Mouse (Mus musculus): ENCODE results near the gene Gm11214. TPM values are rescaled to one million over a fixed set of nuclear protein-coding genes. Genes with fewer than 3 reads are reported as not detected.

Gm11214 gene
- total RNA-seq, 2 experiments from 2014 or later: not detected

DNA sequence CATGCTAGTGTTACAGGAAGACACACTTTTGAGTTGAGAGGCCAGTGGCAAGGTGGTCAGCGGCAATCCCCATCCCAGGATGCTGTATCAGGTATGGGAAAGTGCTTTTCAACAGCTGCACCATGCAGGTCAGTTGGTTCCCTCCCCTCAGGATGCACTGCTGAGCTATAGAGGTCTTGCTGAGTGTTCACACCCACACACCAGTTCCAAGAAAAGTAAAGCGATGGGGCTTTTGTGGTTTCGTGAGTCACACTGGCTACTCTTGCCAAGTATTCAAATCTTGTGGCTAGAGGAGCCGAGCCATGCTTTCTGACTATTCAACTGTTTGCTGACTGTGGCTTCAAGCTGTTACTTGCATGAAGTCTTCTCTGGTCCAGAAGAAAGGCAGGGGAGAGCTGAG lies 5.1 kb upstream of the Gm11214 start:
- intact Hi-C loops (cut with DNase I): no loop called here
- peak; percentile 21 to 22 for DNase-seq (ENCODE audit: extremely low spot score in 1 of 2, low spot score in 2 of 2)

GRCm38 (mm10) chr4:63665738-63666137 lies 2.6 kb upstream of the Gm11214 start:
- no peak for DNase-seq (ENCODE audit: extremely low spot score in 1 of 2, low spot score in 2 of 2)
- intact Hi-C loops (cut with DNase I): no loop called here

- no peak for DNase-seq (ENCODE audit: extremely low spot score in 1 of 2, low spot score in 2 of 2)
- intact Hi-C loops (cut with DNase I): no loop called here
These were observed 1.3 kb downstream of the Gm11214 start for GRCm38 (mm10) chr4:63661857-63662256.

GRCm38 (mm10) chr4:63661426-63661825 lies 1.8 kb downstream of the Gm11214 start:
- intact Hi-C loops (cut with DNase I): no loop called here
- no peak for DNase-seq (ENCODE audit: extremely low spot score in 1 of 2, low spot score in 2 of 2)

GRCm38 (mm10) chr4:63659775-63660174 lies 3.4 kb downstream of the Gm11214 start:
- no peak for DNase-seq (ENCODE audit: extremely low spot score in 1 of 2, low spot score in 2 of 2)
- intact Hi-C loops (cut with DNase I): no loop called here

DNA sequence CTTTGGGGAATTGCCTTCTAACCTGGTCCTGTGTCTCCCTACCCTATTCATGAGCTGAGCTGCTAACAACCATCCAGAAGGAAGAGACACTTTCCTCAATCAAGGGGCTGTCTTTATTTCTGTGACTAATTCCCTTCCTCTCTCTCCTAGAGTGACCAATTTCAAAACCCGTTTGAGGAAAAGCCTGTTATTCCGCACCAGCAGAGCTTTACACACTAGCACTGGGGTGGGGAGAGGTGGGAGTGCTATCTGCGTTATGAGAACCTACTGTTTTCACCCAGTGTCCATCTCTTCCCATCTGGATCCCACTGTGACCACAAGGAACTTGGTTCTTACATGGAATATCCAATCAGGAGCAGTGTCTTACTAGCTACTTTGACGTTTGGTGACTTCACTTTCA lies 4.1 kb downstream of the Gm11214 start:
- DNase-seq (ENCODE audit: extremely low spot score in 1 of 2, low spot score in 2 of 2): no peak
- intact Hi-C loops (cut with DNase I): no loop called here

DNA sequence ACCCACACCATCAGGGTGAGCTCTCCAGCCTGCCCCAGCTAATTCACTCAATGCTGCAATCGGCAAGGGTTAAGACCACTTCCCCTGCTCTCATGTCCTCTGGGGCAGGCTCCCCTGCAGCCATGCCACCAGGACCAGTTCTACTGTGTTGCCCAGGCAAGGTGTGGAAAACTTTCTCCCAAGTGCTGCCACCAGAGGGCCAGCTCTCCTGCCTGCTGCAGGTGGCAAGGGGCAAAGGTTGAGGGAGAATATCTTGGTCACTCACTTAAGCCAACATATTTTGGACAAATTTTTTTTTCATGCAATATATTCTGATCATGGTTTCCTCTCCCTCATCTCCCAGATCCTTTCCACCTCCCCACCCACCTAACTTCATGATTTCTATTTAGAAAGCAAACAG lies 8.8 kb downstream of the Gm11214 start:
- DNase-seq (ENCODE audit: extremely low spot score in 1 of 2, low spot score in 2 of 2): no peak
- intact Hi-C loops (cut with DNase I): no loop called here

DNA sequence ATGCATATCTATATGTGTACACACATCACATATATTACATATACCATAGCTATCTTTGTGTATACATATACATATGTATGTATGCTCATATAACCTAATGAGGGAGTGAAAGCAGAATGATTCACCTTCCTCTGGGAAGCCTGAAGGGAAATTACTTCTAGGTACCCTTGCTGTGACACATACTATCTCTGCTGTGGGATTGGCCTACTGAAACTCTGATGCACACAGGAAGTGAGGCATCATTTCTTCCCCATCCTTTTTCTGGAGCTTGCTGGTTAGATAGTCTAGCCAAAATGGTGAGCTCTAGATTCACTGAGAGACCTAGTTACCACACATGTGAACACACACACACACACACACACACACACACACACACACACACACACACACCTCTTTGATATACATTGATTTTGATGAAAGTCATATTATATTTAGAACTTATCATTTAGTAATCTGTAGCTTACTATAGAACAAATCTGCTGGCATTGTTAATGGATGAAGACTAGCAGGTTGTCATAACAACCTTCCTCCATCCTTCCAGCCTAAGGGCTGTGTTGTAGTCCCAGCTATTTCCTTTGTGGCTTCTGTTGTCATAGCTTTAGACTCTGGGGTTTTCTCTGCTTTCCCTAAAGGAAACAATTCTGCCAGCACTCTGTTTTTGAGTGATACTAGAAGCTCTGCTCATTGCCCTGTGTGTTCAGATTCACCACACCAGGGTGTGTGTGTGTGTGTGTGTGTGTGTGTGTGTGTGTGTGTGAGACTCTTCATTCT lies 19.0 kb downstream of the Gm11214 start:
- intact Hi-C loops (cut with DNase I): no loop called here

GRCm38 (mm10) chr4:63639842-63640241 lies 23.3 kb downstream of the Gm11214 start:
- intact Hi-C loops (cut with DNase I): no loop called here
- no peak for DNase-seq (ENCODE audit: extremely low spot score in 1 of 2, low spot score in 2 of 2)

More for the DNA sequence above, 19.0 kb downstream of the Gm11214 start:
- DNase-seq (ENCODE audit: extremely low spot score in 1 of 2, low spot score in 2 of 2): no peak

DNA sequence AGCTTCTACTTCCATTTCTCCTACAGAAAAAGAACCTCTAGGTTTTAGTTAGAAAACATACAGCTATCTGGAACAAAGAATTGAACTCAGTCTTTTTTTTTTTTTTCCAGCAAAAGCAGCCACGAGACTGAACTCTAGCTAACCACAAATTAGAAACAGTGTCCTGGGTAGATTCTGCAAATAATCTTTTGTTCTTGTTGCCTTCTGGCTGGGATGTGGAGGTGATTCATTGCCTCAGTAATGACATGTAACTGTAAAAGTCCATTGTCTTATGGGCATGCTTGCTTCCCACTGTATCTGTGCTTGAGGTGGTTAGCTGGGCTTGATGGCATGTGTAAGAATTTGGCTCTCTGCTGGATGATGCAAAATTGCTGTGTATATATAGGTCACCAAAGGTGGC lies 24.6 kb downstream of the Gm11214 start:
- no peak for DNase-seq (ENCODE audit: extremely low spot score in 1 of 2, low spot score in 2 of 2)
- intact Hi-C loops (cut with DNase I): no loop called here

GRCm38 (mm10) chr4:63633181-63633580 lies 30.0 kb downstream of the Gm11214 start:
- intact Hi-C loops (cut with DNase I): no loop called here
- no peak for DNase-seq (ENCODE audit: extremely low spot score in 1 of 2, low spot score in 2 of 2)

- DNase-seq (ENCODE audit: extremely low spot score in 1 of 2, low spot score in 2 of 2): no peak
- intact Hi-C loops (cut with DNase I): no loop called here
These were observed 36.1 kb downstream of the Gm11214 start for GRCm38 (mm10) chr4:63627111-63627510.

DNA sequence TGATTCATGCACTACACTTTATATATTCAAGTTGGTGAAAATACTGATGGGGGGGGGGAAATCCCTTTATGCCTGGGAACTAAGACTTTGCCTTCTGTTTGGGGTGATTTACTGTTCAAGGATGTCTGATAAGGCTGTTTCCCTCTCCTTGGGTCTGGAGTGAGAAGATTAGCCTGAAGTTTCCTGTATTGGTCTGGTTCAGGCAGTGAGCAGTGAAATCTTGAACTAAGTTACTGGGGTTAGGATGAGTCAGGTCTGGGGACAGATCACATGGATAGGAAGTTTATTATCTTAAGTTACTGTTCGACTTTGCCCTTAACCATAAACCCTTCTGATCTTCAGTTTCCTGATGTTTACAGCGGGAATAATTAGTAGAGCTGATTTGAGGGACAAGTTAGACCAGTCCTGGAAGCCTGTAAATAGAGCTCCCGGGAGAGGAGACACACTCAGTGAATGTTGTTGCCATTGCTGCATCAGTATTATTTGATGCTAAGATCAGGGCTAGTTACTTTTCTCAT lies 37.6 kb downstream of the Gm11214 start:
- intact Hi-C loops (cut with DNase I): no loop called here
- no peak for DNase-seq (ENCODE audit: extremely low spot score in 1 of 2, low spot score in 2 of 2)

DNA sequence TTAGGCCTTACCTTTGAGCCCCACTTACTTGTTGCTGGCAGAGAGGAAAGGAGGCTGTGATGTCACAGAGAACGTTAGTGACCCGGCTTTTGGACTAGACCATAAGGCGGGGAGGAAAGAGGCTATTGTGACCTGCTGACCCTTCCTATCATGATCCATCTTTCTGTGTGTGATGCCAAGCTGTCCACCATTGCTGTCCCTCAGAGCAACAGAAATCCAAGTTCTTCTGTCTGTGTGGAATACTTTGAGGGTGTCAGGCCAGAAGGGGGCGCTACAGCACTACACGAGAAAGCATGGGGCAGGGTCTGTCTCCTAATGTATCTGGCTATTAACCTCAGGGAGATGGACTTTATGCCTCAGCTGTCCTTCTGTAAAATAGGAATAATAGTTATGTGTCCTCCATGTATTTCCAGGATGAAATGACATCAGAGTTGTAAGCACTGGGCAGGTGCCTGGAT lies 40.8 kb downstream of the Gm11214 start, which contains the start of gene Tex48:
TSS of gene Tex48 (minus strand) at position 51 of the 458 bp plus-strand sequence.
- DNase-seq (ENCODE audit: extremely low spot score in 1 of 2, low spot score in 2 of 2): peak in 1 of 2 experiments; percentile 24
- intact Hi-C loops (cut with DNase I): no loop called here

GRCm38 (mm10) chr4:63621861-63622260 lies 41.3 kb downstream of the Gm11214 start:
- DNase-seq (ENCODE audit: extremely low spot score in 1 of 2, low spot score in 2 of 2): no peak
- intact Hi-C loops (cut with DNase I): no loop called here

Other genes starting within 250 kb of the Gm11214 start
- gene Whrn, start 167.4 kb downstream of the Gm11214 start, total RNA-seq (2021): 10 to 100 TPM; 41.7 to 45.8 TPM
- gene Atp6v1g1, start 118.6 kb downstream of the Gm11214 start, total RNA-seq (2021): 100 to 1,000 TPM; 132 to 141 TPM
- 1 to 10 TPM; 7.8 to 8.4 TPM for gene Tmem268, start 104.6 kb downstream of the Gm11214 start, total RNA-seq (2021)
- not detected for gene Gm11213, start 58.1 kb downstream of the Gm11214 start, total RNA-seq (2021)
- not detected for gene Tex48, start 41.0 kb downstream of the Gm11214 start, total RNA-seq (2021)
- under 1 TPM; 0.17 to 0.32 TPM for gene Tnfsf15, start 81.7 kb upstream of the Gm11214 start, total RNA-seq (2021)
- gene Tnfsf8, start 198.0 kb upstream of the Gm11214 start, total RNA-seq (2021): not detected

All from left cerebral cortex, postnatal 10 days (tissue).